Mouse (Mus musculus) stomach, embryonic 16.5 days (tissue): ENCODE data around the gene Sema5a. TPM values are rescaled to one million over a fixed set of nuclear protein-coding genes. Genes with fewer than 3 reads are reported as not detected.

Experiments
- ATAC-seq: fragments of 200-750 bp; cut with Nextera tagmentation; 2 replicates; pipeline ENCODE4 v1.8.0; 2017; ENCODE audit warnings: moderate number of reproducible peaks, moderate TSS enrichment; ENCODE audit not compliant: insufficient read depth, low FRiP score
- H3K27ac ChIP-seq: fragments of 300-500 bp; sonication (generic); 2 replicates; pipeline ENCODE4 v1.5.1; 2014; ENCODE audit warnings: low read length
- H3K27me3 ChIP-seq: fragments of 300-500 bp; sonication (generic); 2 replicates; pipeline ENCODE4 v1.6.1; 2014; ENCODE audit warnings: low read length, control low read depth, mixed read lengths; ENCODE audit not compliant: control insufficient read depth, insufficient read depth
- H3K36me3 ChIP-seq: fragments of 300-500 bp; sonication (generic); 2 replicates; pipeline ENCODE4 v1.6.1; 2014; ENCODE audit warnings: low read length; ENCODE audit not compliant: control insufficient read depth, insufficient read depth
- H3K4me1 ChIP-seq: fragments of 300-500 bp; sonication (generic); 2 replicates; pipeline ENCODE4 v1.6.1; 2014; ENCODE audit warnings: low read length, control low read depth, mixed read lengths; ENCODE audit not compliant: control insufficient read depth, insufficient read depth
- H3K4me2 ChIP-seq: fragments of 300-500 bp; sonication (generic); 2 replicates; pipeline ENCODE4 v1.6.1; 2014; ENCODE audit warnings: low read depth, low read length, mixed read lengths
- H3K4me3 ChIP-seq: fragments of 300-500 bp; sonication (generic); replicated peaks from 2 replicates; pipeline ENCODE4 v1.5.1; 2014; ENCODE audit warnings: mild to moderate bottlenecking, low read length
- H3K9ac ChIP-seq: fragments of 300-500 bp; sonication (generic); 2 replicates; pipeline ENCODE4 v1.6.1; 2014; ENCODE audit warnings: low read length
- H3K9me3 ChIP-seq: fragments of 300-500 bp; sonication (generic); replicated peaks from 2 replicates; pipeline ENCODE4 v1.6.1; 2016; ENCODE audit warnings: low read length, control low read depth; ENCODE audit not compliant: control insufficient read depth
- WGBS: fragments of 180-500 bp; shearing (Covaris S2); extraction: QIAGEN DNeasy Blood & Tissue Kit; methylation state at CpG from one replicate; pipeline ENCODE4 v1.1.7; 2014; 5-methylcytosine and 5-hydroxymethylcytosine counted together
- polyA plus RNA-seq: library from polyadenylated mRNA; unstranded; fragments of >200 nt; fragmentation: Nextera tagmentation; extraction: Ambion mirVana; gene quantifications from 2 replicates; pipeline ENCODE4 v1.2.1, GENCODE M21; 2015

Sema5a gene
- polyA plus RNA-seq, 1 experiment from 2014 or later: 18.4 TPM

DNA sequence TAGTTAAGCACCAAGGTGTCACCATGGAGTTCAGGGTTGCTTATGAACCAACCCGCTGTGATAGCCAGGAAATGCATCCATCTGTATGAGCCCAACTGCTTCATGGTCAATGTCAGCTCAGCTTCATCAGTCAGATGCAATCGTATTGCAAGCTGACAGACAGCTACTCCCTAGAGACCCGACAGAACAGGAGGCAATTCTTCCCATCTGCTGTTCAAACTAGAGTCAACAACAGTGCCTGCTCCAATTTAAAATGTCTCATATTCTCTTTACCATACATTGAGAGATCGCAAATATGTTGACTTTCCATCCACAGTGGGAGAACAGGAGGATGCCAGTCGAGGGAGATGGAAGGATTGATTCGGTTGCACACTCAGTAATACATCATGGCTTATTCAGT lies 329.7 kb downstream of the Sema5a start:
- no peak for ATAC-seq
- Histone ChIP-seq H3K9me3 (no peaks in the 10 kb centered on the region), H3K36me3 (no peaks in the 10 kb centered on the region), H3K27me3 (no peaks in the 10 kb centered on the region), H3K9ac (no peak overlapping the region), H3K4me3 (no peak overlapping the region), H3K4me1 (no peaks in the 10 kb centered on the region), H3K4me2 (no peak overlapping the region), H3K27ac (no peak overlapping the region)
- 73% methylated on average over 6 of the region's 6 CpGs for WGBS

DNA sequence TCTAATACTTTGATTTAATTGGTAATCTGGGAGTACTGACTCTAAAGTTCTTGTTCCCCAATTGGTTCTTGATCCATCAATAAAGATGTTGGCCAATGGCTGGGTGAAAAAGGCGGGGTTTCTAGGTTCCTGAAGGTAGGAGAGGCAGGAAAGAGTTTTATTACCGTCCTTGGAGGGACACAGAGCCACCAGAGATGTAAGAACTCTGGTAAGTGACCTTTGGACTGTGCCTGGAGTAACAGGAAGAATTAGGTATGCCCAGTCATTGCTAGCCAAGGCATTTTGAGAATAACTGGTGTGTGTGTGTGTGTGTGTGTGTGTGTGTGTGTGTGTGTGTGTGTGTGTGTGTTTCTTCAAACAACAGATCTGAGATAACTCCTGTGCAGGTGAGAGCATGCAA lies 330.6 kb downstream of the Sema5a start:
- Histone ChIP-seq H3K4me1 (no peaks in the 10 kb centered on the region), H3K9me3 (no peaks in the 10 kb centered on the region), H3K4me3 (no peak overlapping the region), H3K4me2 (no peak overlapping the region), H3K27me3 (no peaks in the 10 kb centered on the region), H3K27ac (no peak overlapping the region), H3K9ac (no peak overlapping the region), H3K36me3 (no peaks in the 10 kb centered on the region)
- ATAC-seq: peak; percentile 44; the same call in 1 of the 2 replicates
- WGBS: 74% methylated on average over 2 of the region's 2 CpGs

DNA sequence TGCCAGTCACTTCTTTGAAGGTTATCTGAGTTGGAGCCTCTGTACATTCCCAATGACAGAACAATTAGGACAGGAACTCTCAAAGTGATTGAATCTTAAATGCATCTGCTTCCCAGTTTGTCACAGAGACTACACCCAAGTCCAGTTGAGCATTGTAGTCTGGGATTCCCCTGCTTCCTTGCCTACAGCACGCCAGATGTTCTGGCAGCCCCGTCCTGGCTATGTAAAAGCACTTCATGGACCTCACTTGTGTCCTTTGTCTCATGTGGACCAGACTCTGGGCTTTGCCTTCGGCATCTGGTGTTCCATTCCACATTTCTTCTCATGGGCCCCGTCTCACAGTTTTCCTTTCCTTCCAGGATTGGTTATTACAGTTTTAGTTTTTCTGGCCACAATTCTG lies 334.7 kb downstream of the Sema5a start:
- ATAC-seq: no peak
- Histone ChIP-seq H3K27me3 (no peaks in the 10 kb centered on the region), H3K9me3 (no peaks in the 10 kb centered on the region), H3K27ac (peak overlapping the region; percentile 48; the same call in 1 of the 2 replicates), H3K4me1 (no peaks in the 10 kb centered on the region), H3K4me2 (no peak overlapping the region), H3K9ac (no peak overlapping the region), H3K4me3 (no peak overlapping the region), H3K36me3 (no peaks in the 10 kb centered on the region)
- WGBS: 71% methylated on average over 4 of the region's 4 CpGs

DNA sequence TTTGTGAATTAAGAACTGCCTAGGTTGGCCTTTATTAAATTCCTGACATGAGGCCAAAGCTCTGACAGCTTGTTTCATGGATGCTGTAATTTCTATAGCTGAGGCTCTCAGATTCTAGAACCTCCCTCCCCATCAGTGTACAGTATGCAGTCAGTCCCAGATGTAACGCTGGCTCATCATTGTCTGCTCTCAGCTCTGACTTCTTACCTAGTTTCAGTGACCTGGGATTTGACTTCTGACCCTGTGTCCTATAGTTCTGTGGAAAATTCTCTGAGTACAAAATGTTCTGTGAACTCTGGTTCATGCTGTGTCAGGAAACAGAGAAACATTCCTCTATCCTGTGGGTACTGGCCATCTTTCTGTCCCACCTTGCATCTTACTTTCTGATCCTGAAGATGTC lies 346.0 kb downstream of the Sema5a start:
- no peaks in the 10 kb centered on the region for H3K4me1 ChIP-seq
- WGBS: 74% methylated on average over 1 of the region's 1 CpGs
- no peak for ATAC-seq
- no peak overlapping the region for H3K27ac ChIP-seq
- H3K9ac ChIP-seq: no peak overlapping the region
- H3K36me3 ChIP-seq: no peaks in the 10 kb centered on the region
- no peaks in the 10 kb centered on the region for H3K9me3 ChIP-seq
- no peak overlapping the region for H3K4me2 ChIP-seq
- no peaks in the 10 kb centered on the region for H3K27me3 ChIP-seq
- no peak overlapping the region for H3K4me3 ChIP-seq

DNA sequence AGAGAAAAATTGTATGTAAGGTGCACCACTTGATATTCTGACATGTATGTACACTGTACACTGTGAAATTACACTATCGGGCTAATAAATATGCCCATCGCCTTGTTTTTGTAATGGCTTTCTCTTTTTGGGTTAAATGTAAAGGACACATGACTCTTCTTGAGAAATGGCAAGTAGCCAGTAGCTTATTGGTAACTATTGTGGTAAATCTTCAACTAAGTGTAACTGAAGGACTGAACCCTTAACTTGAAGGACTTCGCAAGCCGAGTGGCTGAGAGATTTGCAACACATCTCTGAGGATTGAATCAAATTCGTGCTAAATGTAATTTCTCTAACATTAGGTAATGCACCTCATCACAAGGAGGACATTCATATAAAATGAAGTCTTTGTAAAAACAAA lies 349.1 kb downstream of the Sema5a start:
- H3K9ac ChIP-seq: no peak overlapping the region
- H3K36me3 ChIP-seq: no peaks in the 10 kb centered on the region
- no peak overlapping the region for H3K27ac ChIP-seq
- 93% methylated on average over 5 of the region's 5 CpGs for WGBS
- no peaks in the 10 kb centered on the region for H3K27me3 ChIP-seq
- H3K4me2 ChIP-seq: no peak overlapping the region
- H3K4me3 ChIP-seq: no peak overlapping the region
- no peaks in the 10 kb centered on the region for H3K4me1 ChIP-seq
- H3K9me3 ChIP-seq: no peaks in the 10 kb centered on the region
- ATAC-seq: no peak

DNA sequence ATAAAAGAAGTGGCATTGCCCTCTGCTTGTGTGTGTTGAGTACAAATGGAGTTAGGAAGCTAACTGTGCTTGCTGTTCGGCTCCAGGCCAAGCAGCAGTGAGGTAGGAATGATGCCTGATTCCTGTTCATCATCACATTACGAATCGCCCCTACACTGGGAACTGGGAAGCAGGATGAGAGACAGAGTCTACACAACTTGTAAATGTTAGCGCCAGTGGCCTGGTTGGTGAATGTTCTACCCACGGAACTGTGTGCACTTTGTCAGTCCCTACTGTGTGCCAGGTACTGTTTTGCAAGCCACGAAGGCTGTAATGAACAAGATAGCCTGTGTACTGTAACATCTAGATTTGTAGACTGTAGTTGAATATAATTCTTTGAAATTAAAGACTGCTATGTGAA lies 352.0 kb downstream of the Sema5a start:
- 87% methylated on average over 6 of the region's 6 CpGs for WGBS
- no peaks in the 10 kb centered on the region for H3K36me3 ChIP-seq
- no peak overlapping the region for H3K9ac ChIP-seq
- no peak overlapping the region for H3K27ac ChIP-seq
- no peaks in the 10 kb centered on the region for H3K9me3 ChIP-seq
- ATAC-seq: no peak
- H3K4me3 ChIP-seq: no peak overlapping the region
- no peaks in the 10 kb centered on the region for H3K27me3 ChIP-seq
- H3K4me1 ChIP-seq: no peaks in the 10 kb centered on the region
- no peak overlapping the region for H3K4me2 ChIP-seq

DNA sequence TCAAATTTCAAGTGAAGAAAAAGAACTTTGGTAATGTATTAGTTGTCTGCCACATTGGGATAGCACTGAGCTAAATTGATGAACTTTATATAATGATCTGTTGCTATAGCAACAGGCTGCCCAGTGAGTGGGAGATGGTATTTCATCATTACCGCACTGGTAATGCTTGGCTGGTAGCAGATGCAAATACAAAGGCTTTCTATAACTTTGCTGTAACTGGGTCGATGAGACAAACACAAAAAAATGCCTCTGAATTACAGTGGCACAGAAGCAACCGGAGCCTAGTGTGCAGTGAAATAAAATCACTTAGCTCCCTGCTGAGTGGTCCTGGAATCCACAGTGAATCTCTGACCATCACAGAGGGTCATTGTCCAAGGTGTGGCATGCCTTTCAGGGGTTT lies 352.6 kb downstream of the Sema5a start:
- Histone ChIP-seq H3K27ac (no peak overlapping the region), H3K27me3 (no peaks in the 10 kb centered on the region), H3K36me3 (no peaks in the 10 kb centered on the region), H3K9me3 (no peaks in the 10 kb centered on the region), H3K4me3 (no peak overlapping the region), H3K4me2 (no peak overlapping the region), H3K4me1 (no peaks in the 10 kb centered on the region), H3K9ac (no peak overlapping the region)
- WGBS: 81% methylated on average over 3 of the region's 3 CpGs
- no peak for ATAC-seq

DNA sequence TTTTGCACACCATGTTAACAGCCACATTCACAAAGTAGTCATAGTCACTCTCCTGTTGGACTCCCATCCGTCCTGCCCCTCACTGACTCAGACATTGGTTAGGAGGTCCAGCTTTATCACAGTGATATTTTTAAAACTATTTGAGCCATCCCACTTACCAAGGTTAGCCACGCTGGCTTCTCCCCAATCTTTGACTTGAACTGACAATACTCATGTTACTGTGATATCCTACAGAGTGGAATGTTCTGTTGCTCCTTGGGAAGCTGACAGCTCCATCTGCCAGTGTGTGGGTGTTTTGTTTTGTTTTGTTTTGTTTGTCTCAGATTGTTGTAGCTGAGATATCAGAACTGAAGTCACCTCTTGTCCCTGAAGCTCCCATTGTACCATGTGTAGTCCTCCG lies 362.6 kb downstream of the Sema5a start:
- no peak for ATAC-seq
- Histone ChIP-seq H3K4me1 (peaks cover 7% of the 10 kb centered on the region), H3K9me3 (no peaks in the 10 kb centered on the region), H3K27me3 (no peaks in the 10 kb centered on the region), H3K4me2 (no peak overlapping the region), H3K36me3 (no peaks in the 10 kb centered on the region), H3K9ac (no peak overlapping the region), H3K4me3 (no peak overlapping the region), H3K27ac (no peak overlapping the region)
- WGBS: 85% methylated on average over 3 of the region's 3 CpGs

DNA sequence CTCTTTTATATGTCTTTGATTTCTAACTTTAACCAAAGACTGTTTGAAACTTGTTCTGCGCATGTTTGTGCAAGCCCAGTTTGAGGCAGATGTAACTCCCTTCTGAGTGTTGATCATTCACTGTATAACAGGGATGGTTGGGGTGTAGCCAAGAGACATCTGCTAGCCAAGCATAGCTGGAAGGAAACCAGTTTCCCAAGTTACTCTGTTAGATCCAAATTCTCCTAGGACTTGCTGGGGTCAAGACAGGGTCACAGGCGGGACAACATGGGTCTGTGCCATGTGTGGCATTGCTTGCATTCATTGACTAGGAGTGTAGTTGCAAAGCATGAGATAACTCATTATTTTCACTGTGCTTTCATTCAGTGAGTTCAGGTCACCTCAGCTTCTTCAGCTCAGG lies 366.2 kb downstream of the Sema5a start:
- peak; percentile 44; the same call in 1 of the 2 replicates for ATAC-seq
- no peak overlapping the region for H3K4me2 ChIP-seq
- no peaks in the 10 kb centered on the region for H3K9me3 ChIP-seq
- H3K4me1 ChIP-seq: peaks cover 7% of the 10 kb centered on the region
- H3K4me3 ChIP-seq: no peak overlapping the region
- no peaks in the 10 kb centered on the region for H3K36me3 ChIP-seq
- no peaks in the 10 kb centered on the region for H3K27me3 ChIP-seq
- 55% methylated on average over 2 of the region's 2 CpGs for WGBS
- H3K9ac ChIP-seq: no peak overlapping the region
- no peak overlapping the region for H3K27ac ChIP-seq

DNA sequence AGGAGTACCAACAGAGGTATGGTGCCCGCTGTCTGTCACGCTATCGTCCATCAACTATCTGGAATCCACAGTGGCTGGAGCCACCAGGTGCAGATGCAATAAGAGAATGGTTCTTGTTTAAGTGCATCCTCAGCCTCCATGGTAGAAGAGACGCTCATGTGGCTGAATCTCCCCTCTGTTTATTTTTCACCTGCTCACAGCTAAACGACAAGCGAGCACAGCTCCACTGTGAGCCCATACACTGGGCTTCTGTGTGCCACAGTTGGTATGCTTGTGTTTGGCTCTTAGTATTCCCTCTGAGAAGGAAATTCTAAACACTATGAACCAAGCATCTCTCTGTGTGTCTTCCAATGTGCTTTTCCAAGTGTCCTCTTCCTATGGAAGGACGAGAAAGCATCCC lies 366.6 kb downstream of the Sema5a start:
- H3K9ac ChIP-seq: no peak overlapping the region
- H3K4me1 ChIP-seq: peaks cover 7% of the 10 kb centered on the region
- 80% methylated on average over 7 of the region's 7 CpGs for WGBS
- no peak overlapping the region for H3K4me2 ChIP-seq
- no peaks in the 10 kb centered on the region for H3K27me3 ChIP-seq
- no peak overlapping the region for H3K27ac ChIP-seq
- no peaks in the 10 kb centered on the region for H3K9me3 ChIP-seq
- ATAC-seq: no peak
- no peaks in the 10 kb centered on the region for H3K36me3 ChIP-seq
- no peak overlapping the region for H3K4me3 ChIP-seq
